Mouse (Mus musculus) left cerebral cortex, postnatal 25 days (tissue): ENCODE measurements at regions not wholly inside any gene's neighbourhood (a gene's known extent, or its start where the extent isn't known, plus 50 kb on each side); places are given as distances from the start of the nearest gene placed in this dataset.
A peak's percentile ranks its signal among the peaks of the same experiment; 100 is the strongest.

Source experiments
- DNase-seq, 2 experiments: peaks; one replicate each; pipeline ENCODE4 v3.0.0; 2022; ENCODE audit warnings: low spot score in 2 of 2, mixed read lengths in 1 of 2
- intact Hi-C: fragments of 180-260 bp; cut with DNase I; formaldehyde crosslinking; loops from one replicate; pipeline ENCODE4 v1.15.1; 2025

- DNase-seq: peak in 1 of 2 experiments; percentile 53
- intact Hi-C loops: no loop called here
These were observed 232.5 kb upstream of the Tbc1d5 start for GRCm38 (mm10) chr17:51411545-51412094.

- DNase-seq: no peak
- intact Hi-C loops: no loop called here
These were observed 229.7 kb upstream of the Tbc1d5 start for GRCm38 (mm10) chr17:51408894-51409293.

GRCm38 (mm10) chr17:51408367-51408766 lies 229.2 kb upstream of the Tbc1d5 start:
- intact Hi-C loops: no loop called here
- no peak for DNase-seq

GRCm38 (mm10) chr17:51407046-51407445 lies 227.9 kb upstream of the Tbc1d5 start:
- DNase-seq: peak in 1 of 2 experiments; percentile 33
- intact Hi-C loops: no loop called here

- peak in 1 of 2 experiments; percentile 14 for DNase-seq
- intact Hi-C loops: no loop called here
These were observed 225.9 kb upstream of the Tbc1d5 start for GRCm38 (mm10) chr17:51405059-51405458.

- intact Hi-C loops: no loop called here
These were observed 218.8 kb upstream of the Tbc1d5 start for GRCm38 (mm10) chr17:51397973-51398372.

GRCm38 (mm10) chr17:51393771-51394221 lies 214.6 kb upstream of the Tbc1d5 start:
- peak in 1 of 2 experiments; percentile 14 for DNase-seq
- intact Hi-C loops: no loop called here

More at GRCm38 (mm10) chr17:51397973-51398372, 218.8 kb upstream of the Tbc1d5 start:
- DNase-seq: no peak

- intact Hi-C loops: no loop called here
- DNase-seq: no peak
These were observed 212.7 kb upstream of the Tbc1d5 start for GRCm38 (mm10) chr17:51391871-51392270.

GRCm38 (mm10) chr17:51382552-51382951 lies 203.4 kb upstream of the Tbc1d5 start:
- DNase-seq: no peak
- intact Hi-C loops: no loop called here

- intact Hi-C loops: no loop called here
- no peak for DNase-seq
These were observed 192.9 kb upstream of the Tbc1d5 start for GRCm38 (mm10) chr17:51371937-51372479.

GRCm38 (mm10) chr17:51370990-51371389 lies 191.8 kb upstream of the Tbc1d5 start:
- intact Hi-C loops: no loop called here
- DNase-seq: peak; percentile 5 to 6

GRCm38 (mm10) chr17:51370085-51370484 lies 190.9 kb upstream of the Tbc1d5 start:
- DNase-seq: no peak
- intact Hi-C loops: no loop called here

GRCm38 (mm10) chr17:51362801-51363200 lies 183.6 kb upstream of the Tbc1d5 start:
- no peak for DNase-seq
- intact Hi-C loops: no loop called here

GRCm38 (mm10) chr17:51362271-51362670 lies 183.1 kb upstream of the Tbc1d5 start:
- DNase-seq: no peak
- intact Hi-C loops: no loop called here

- DNase-seq: no peak
- intact Hi-C loops: no loop called here
These were observed 179.2 kb upstream of the Tbc1d5 start for GRCm38 (mm10) chr17:51358362-51358739.

- DNase-seq: no peak
- intact Hi-C loops: no loop called here
These were observed 178.7 kb upstream of the Tbc1d5 start for GRCm38 (mm10) chr17:51357690-51358361.

GRCm38 (mm10) chr17:51356447-51356846 lies 177.3 kb upstream of the Tbc1d5 start:
- DNase-seq: peak in 1 of 2 experiments; percentile 3
- intact Hi-C loops: no loop called here

- DNase-seq: no peak
- intact Hi-C loops: no loop called here
These were observed 142.7 kb upstream of the Tbc1d5 start for GRCm38 (mm10) chr17:51321868-51322267.

- DNase-seq: peak; percentile 2 to 47
- intact Hi-C loops: no loop called here
These were observed 141.9 kb upstream of the Tbc1d5 start for GRCm38 (mm10) chr17:51321025-51321424.

- intact Hi-C loops: no loop called here
- no peak for DNase-seq
These were observed 125.8 kb upstream of the Tbc1d5 start for GRCm38 (mm10) chr17:51304964-51305363.

- intact Hi-C loops: no loop called here
- no peak for DNase-seq
These were observed 111.6 kb upstream of the Tbc1d5 start for GRCm38 (mm10) chr17:51290741-51291140.
